Mouse (Mus musculus) myocyte (in vitro differentiated cells): ENCODE results near the gene Arhgef3. TPM values are rescaled to one million over a fixed set of nuclear protein-coding genes. Genes with fewer than 3 reads are reported as not detected.

ENCODE experiments used
- H3K27me3 ChIP-seq: one replicate; pipeline ENCODE4 v1.6.1; 2011; ENCODE audit not compliant: control insufficient read depth, insufficient read depth, insufficient read length
- H3K36me3 ChIP-seq: one replicate; pipeline ENCODE4 v1.6.1; 2011; ENCODE audit not compliant: control insufficient read depth, insufficient read depth
- H3K4me2 ChIP-seq: one replicate; pipeline ENCODE4 v1.6.1; 2011; ENCODE audit warnings: low read depth, control low read depth
- H3K4me3 ChIP-seq: one replicate; pipeline ENCODE4 v1.5.1; 2011; ENCODE audit warnings: mild to moderate bottlenecking, control low read depth, moderate library complexity
- H3K79me2 ChIP-seq: one replicate; pipeline ENCODE4 v1.6.1; 2011; ENCODE audit not compliant: control insufficient read depth, insufficient read depth
- H3ac ChIP-seq: one replicate; pipeline ENCODE4 v1.6.1; 2011; ENCODE audit not compliant: control insufficient read depth, insufficient read length
- CEBPB ChIP-seq: IDR thresholded peaks from 2 replicates; pipeline ENCODE4 v1.6.1; 2011; ENCODE audit warnings: mild to moderate bottlenecking, moderate library complexity; ENCODE audit not compliant: poor library complexity, insufficient read depth, severe bottlenecking
- E2F4 ChIP-seq: IDR thresholded peaks from one replicate; pipeline ENCODE4 v1.6.1; 2011; ENCODE audit warnings: mild to moderate bottlenecking, control low read depth, moderate library complexity; ENCODE audit not compliant: insufficient read depth
- MAX ChIP-seq: IDR thresholded peaks from one replicate; pipeline ENCODE4 v1.6.1; 2011; ENCODE audit warnings: low read depth, mild to moderate bottlenecking, control low read depth
- MYOD1 ChIP-seq, 3 experiments: IDR thresholded peaks; one replicate each; pipeline ENCODE4 v1.6.1; 2011; ENCODE audit warnings: control low read depth in 2 of 3, low read depth in 2 of 3, mild to moderate bottlenecking in 2 of 3, moderate library complexity in 1 of 3; ENCODE audit not compliant: insufficient read length in 2 of 3, control insufficient read depth in 1 of 3
- MYOG ChIP-seq, 3 experiments: IDR thresholded peaks; one replicate each; pipeline ENCODE4 v1.6.1; 2011; ENCODE audit warnings: control low read depth in 2 of 3, low read depth in 2 of 3, mild to moderate bottlenecking in 2 of 3; ENCODE audit not compliant: insufficient read length in 2 of 3, control insufficient read depth in 1 of 3, insufficient read depth in 1 of 3
- POLR2A ChIP-seq: IDR thresholded peaks from one replicate; pipeline ENCODE4 v1.6.1; 2011; ENCODE audit warnings: low read depth, mild to moderate bottlenecking, control low read depth, moderate library complexity; ENCODE audit not compliant: insufficient read length
- POLR2AphosphoS2 ChIP-seq: IDR thresholded peaks from one replicate; pipeline ENCODE4 v1.6.1; 2011; ENCODE audit warnings: low read depth, control low read depth; ENCODE audit not compliant: insufficient read length
- REST ChIP-seq: IDR thresholded peaks from one replicate; pipeline ENCODE4 v1.6.1; 2011; ENCODE audit warnings: mild to moderate bottlenecking, control low read depth, moderate library complexity; ENCODE audit not compliant: insufficient read depth, insufficient read length
- SRF ChIP-seq: IDR thresholded peaks from one replicate; pipeline ENCODE4 v1.6.1; 2011; ENCODE audit warnings: low read depth; ENCODE audit not compliant: control insufficient read depth, insufficient read length
- TCF12 ChIP-seq: IDR thresholded peaks from one replicate; pipeline ENCODE4 v1.6.1; 2011; ENCODE audit warnings: mild to moderate bottlenecking, control low read depth; ENCODE audit not compliant: poor library complexity, insufficient read depth, severe bottlenecking
- TCF3 ChIP-seq: IDR thresholded peaks from one replicate; pipeline ENCODE4 v1.6.1; 2011; ENCODE audit warnings: low read depth, control low read depth; ENCODE audit not compliant: insufficient read length
- USF1 ChIP-seq: IDR thresholded peaks from one replicate; pipeline ENCODE4 v1.6.1; 2011; ENCODE audit warnings: low read depth, mild to moderate bottlenecking, control low read depth, moderate library complexity
- polyA plus RNA-seq: library from polyadenylated mRNA; unstranded; fragments of >200 nt; fragmentation: generic; extraction: Trizol; gene quantifications from one replicate; pipeline ENCODE4 v1.2.1, GENCODE M21; 2012; ENCODE audit warnings: missing spikeins

The Arhgef3 gene
- polyA plus RNA-seq, 1 experiment = 6.6 TPM

DNA sequence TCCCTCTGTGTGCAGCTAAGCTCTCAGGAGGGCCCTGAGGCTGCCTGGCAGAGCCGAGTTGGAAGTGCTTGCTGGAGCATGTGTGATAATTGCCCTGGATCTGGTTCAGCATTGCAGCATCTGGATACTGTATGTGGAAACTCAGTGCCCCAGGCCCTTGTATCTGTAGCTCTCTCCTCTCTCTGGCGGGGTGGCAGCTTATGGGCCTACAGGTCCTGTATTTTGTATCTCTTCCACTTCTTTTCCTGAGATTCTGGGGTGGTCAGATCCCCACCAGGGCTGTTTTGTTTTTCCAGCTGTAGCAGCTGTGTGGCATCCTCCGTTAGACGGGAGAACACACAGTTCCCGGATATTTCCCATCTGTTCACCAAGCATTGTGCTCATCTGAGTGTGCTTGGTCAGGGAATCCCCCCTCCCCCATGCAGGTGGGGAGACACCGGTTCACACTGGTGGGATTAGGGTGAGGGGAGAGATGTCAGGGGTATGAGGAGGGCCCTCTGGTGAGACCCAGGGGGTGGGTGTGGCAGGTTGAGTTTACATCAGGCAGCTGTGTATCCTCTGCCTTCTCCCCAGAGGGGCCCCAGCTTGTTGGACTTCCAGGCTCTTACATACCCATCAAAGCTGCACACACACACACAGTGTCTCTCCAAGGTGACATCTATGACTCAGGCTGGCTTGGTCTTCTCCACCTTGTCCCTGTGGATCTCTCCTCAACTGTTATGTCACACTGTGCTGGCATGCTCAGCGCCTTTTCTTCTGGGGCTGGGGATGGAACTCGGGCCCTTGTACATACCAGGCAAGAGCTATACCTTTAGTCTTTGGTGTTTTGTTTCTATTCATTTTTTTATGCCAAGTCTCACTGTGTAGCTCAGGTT, 30.7 kb downstream of the Arhgef3 start:
- H3K4me2 ChIP-seq = no peak overlapping the region
- H3ac ChIP-seq = no peak overlapping the region
- H3K4me3 ChIP-seq = no peak overlapping the region
- H3K27me3 ChIP-seq = no peaks in the 10 kb centered on the region
- TF ChIP-seq SRF = no peak
- no peak for TF ChIP-seq TCF3
- TF ChIP-seq TCF12 = no peak
- TF ChIP-seq USF1 = no peak
- no peak for TF ChIP-seq E2F4
- no peak for TF ChIP-seq MAX
- TF ChIP-seq POLR2AphosphoS2 = no peak
- no peak for TF ChIP-seq MYOG (IDR thresholded peaks at IDR 0.05; ENCODE audit: control insufficient read depth in 1 of 3, insufficient read depth in 1 of 3, insufficient read length in 2 of 3, low read depth in 2 of 3)
- TF ChIP-seq CEBPB = no peak
- no peak for TF ChIP-seq REST
- no peak for TF ChIP-seq MYOD1 (IDR thresholded peaks at IDR 0.05; ENCODE audit: control insufficient read depth in 1 of 3, insufficient read length in 2 of 3, low read depth in 2 of 3)
- no peak for TF ChIP-seq POLR2A
- no peaks in the 10 kb centered on the region for H3K36me3 ChIP-seq
- no peaks in the 10 kb centered on the region for H3K79me2 ChIP-seq

DNA sequence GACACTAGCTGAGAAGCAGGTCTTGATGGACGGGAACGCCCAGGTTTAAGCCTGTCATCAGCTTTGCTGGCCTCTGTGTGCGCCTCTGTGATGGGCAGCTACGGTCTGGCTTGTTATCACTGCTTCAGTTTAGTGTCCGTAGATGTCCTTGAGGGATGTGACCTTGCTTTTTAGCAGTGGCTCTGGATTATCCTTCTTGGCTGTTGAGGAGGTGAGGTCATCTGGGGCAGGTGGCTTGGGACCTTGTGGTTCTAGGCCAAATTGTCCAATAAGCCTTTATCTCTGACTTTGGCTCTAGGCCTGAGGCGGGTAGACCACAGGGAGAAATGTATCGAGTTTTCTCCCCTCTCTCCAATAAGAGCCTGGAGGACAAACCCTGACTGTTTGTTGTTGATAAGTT, 33.0 kb downstream of the Arhgef3 start:
- no peaks in the 10 kb centered on the region for H3K79me2 ChIP-seq
- TF ChIP-seq POLR2A (no peak), USF1 (no peak), SRF (no peak), CEBPB (no peak), TCF3 (no peak), E2F4 (no peak), POLR2AphosphoS2 (no peak), TCF12 (no peak), MYOG (IDR thresholded peaks at IDR 0.05; ENCODE audit: control insufficient read depth in 1 of 3, insufficient read depth in 1 of 3, insufficient read length in 2 of 3, low read depth in 2 of 3) (no peak), REST (no peak), MAX (no peak), MYOD1 (IDR thresholded peaks at IDR 0.05; ENCODE audit: control insufficient read depth in 1 of 3, insufficient read length in 2 of 3, low read depth in 2 of 3) (no peak)
- H3K27me3 ChIP-seq = no peaks in the 10 kb centered on the region
- H3K4me2 ChIP-seq = no peak overlapping the region
- no peak overlapping the region for H3K4me3 ChIP-seq
- H3K36me3 ChIP-seq = no peaks in the 10 kb centered on the region
- no peak overlapping the region for H3ac ChIP-seq

DNA sequence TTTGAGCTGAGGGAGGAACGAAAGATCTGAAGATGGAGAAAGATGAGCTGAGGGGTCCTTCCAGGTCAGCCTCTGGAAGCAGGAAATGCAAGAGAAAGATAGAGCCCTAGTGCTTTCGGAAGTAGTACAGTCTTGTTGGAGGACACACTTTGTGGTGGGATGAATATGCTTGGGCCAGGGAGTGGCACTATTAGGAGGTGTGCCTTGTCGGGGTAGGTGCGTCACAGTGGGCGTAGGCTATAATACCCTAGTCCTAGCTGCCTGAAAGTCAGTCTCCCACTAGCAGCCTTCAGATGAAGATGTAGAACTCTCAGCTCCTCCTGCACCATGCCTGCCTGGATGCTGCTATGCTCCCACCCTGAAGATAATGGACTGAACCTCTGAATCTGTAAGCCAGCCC, 34.7 kb downstream of the Arhgef3 start:
- no peaks in the 10 kb centered on the region for H3K36me3 ChIP-seq
- H3K4me3 ChIP-seq = no peak overlapping the region
- H3K4me2 ChIP-seq = no peak overlapping the region
- H3K27me3 ChIP-seq = no peaks in the 10 kb centered on the region
- no peak for TF ChIP-seq POLR2AphosphoS2
- no peak for TF ChIP-seq POLR2A
- TF ChIP-seq E2F4 = no peak
- no peaks in the 10 kb centered on the region for H3K79me2 ChIP-seq
- no peak overlapping the region for H3ac ChIP-seq

DNA sequence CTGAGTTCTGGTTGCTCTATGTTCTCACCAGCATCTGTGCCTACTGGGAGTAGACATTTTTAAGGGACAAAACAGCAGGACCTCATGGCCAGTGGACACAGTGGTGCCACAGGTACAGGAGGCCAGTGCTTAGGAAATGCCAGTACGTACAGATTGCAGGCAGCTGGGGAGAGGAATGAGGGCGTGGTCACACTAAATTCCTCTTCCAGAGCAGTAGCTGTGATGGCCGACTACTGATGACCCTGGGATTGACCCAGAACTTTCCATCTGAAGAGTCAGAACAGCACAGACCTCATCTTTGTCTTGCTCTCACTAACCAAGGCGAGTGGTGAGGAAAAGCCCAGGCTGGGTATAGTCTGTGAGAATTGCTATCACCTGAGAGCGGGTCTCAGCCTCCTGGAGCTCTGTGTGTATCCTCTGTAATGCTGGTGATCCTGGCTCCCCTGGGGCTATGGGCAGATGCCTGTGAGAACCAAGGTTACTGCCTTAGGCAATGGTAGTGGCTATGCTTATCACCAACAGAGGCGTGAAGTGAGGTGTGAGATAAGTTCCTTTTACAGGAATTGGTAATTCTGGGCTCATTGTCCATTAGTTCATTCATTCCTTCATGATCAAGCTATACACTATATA, 35.4 kb downstream of the Arhgef3 start:
- Histone ChIP-seq H3K79me2 (no peaks in the 10 kb centered on the region), H3ac (no peak overlapping the region), H3K27me3 (no peaks in the 10 kb centered on the region), H3K36me3 (no peaks in the 10 kb centered on the region), H3K4me3 (no peak overlapping the region), H3K4me2 (no peak overlapping the region)
- TF ChIP-seq TCF3 = no peak
- TF ChIP-seq SRF = no peak
- TF ChIP-seq MYOG (IDR thresholded peaks at IDR 0.05; ENCODE audit: control insufficient read depth in 1 of 3, insufficient read depth in 1 of 3, insufficient read length in 2 of 3, low read depth in 2 of 3) = peak in 1 of 3 experiments; percentile 30

DNA sequence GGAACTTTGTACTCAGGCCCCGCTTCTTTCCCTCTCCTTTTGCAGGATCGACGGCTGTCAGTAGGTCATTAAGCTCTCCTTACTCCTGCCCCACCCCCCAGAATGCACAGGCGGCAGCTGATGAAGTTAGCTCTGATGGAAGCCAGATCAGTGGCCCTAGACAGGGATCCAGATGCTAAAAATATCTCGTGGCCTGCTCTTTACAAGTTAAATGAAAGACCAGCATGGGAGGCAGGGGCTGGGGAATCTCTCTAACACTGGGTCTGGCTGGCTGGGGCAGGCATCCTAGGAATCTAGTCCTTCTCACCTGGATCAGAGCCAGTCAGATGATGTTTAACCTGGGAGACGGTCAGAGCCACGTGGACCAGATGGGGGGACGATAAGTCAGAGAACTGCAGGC, 36.7 kb downstream of the Arhgef3 start:
- H3K27me3 ChIP-seq = no peaks in the 10 kb centered on the region
- H3K36me3 ChIP-seq = no peaks in the 10 kb centered on the region
- TF ChIP-seq POLR2A (no peak), MYOD1 (IDR thresholded peaks at IDR 0.05; ENCODE audit: control insufficient read depth in 1 of 3, insufficient read length in 2 of 3, low read depth in 2 of 3) (peak in 1 of 3 experiments; percentile 68)
- H3K4me2 ChIP-seq = no peak overlapping the region
- H3K79me2 ChIP-seq = no peaks in the 10 kb centered on the region
- H3K4me3 ChIP-seq = no peak overlapping the region
- H3ac ChIP-seq = no peak overlapping the region
